Mouse (Mus musculus) bone marrow macrophage, adult 2 months (primary cell): Measurements from ENCODE around the gene Nrxn1.

Source experiments
- CTCF ChIP-seq: IDR thresholded peaks from 2 replicates; pipeline ENCODE4 v1.5.1; 2012; ENCODE audit warnings: low read depth, mild to moderate bottlenecking, low read length, moderate library complexity
- POLR2A ChIP-seq: IDR thresholded peaks from 2 replicates; pipeline ENCODE4 v1.6.1; 2012; ENCODE audit warnings: mild to moderate bottlenecking, low read depth, low read length, borderline replicate concordance

- no peak for TF ChIP-seq CTCF
- no peak for TF ChIP-seq POLR2A
These were observed 439.5 kb downstream of the Nrxn1 start for GRCm38 (mm10) chr17:90653347-90653746.
